Mouse (Mus musculus) c-Kit-positive CD71-negative TER-119-negative erythroid progenitor cells, embryonic 14.5 days (primary cell): Measurements from ENCODE around the gene Gm21874.
"Not testable (repeated sequence)": the region's sequence is repeated elsewhere in the genome, so short reads cannot be mapped to it uniquely, and the experiment has no call there.

ENCODE experiments used
- DNase-seq: peaks from one replicate; pipeline ENCODE4 v3.0.0-alpha.2; 2013; ENCODE audit warnings: low read depth

The Gm21874 gene

GRCm38 (mm10) chrY:9416048-9416447 is at the start of gene Gm21874:
Gm21874 (minus strand) TSS chrY:9416148.
- not testable (repeated sequence) for DNase-seq
